Mouse (Mus musculus) small intestine, adult 2 months (tissue): ENCODE measurements around the gene Themis.

Source experiments
- CTCF ChIP-seq: fragments of 200-500 bp; IDR thresholded peaks from 2 replicates; pipeline ENCODE4 v1.5.1; 2012; ENCODE audit warnings: low read depth, mild to moderate bottlenecking, control low read depth, inconsistent platforms, low read length, moderate library complexity, mixed read lengths; ENCODE audit not compliant: insufficient replicate concordance, insufficient read length; ENCODE audit errors: extremely low read depth
- POLR2A ChIP-seq: fragments of 200-500 bp; IDR thresholded peaks from 2 replicates; pipeline ENCODE4 v1.6.1; 2012; ENCODE audit warnings: low read depth, mild to moderate bottlenecking, control low read depth, inconsistent platforms, low read length, moderate library complexity

- TF ChIP-seq POLR2A (no peak), CTCF (no peak)
These were observed 219.5 kb downstream of the Themis start for GRCm38 (mm10) chr10:28887643-28888042.
